Mouse (Mus musculus) limb, embryonic 14.5 days (tissue): ENCODE measurements at regions not wholly inside any gene's neighbourhood (a gene's known extent, or its start where the extent isn't known, plus 50 kb on each side); places are given as distances from the start of the nearest gene placed in this dataset.

Source experiments
- ATAC-seq: fragments of 200-750 bp; cut with Nextera tagmentation; 2 replicates; pipeline ENCODE4 v1.8.0; 2017; ENCODE audit warnings: low read depth, moderate number of reproducible peaks, moderate TSS enrichment; ENCODE audit not compliant: low FRiP score
- DNase-seq: peaks from one replicate; pipeline ENCODE4 v3.0.0-alpha.2; 2015; ENCODE audit warnings: low spot score
- H3K27ac ChIP-seq: fragments of 300-500 bp; sonication (generic); replicated peaks from 2 replicates; pipeline ENCODE4 v1.5.1; 2014; ENCODE audit warnings: low read depth, mild to moderate bottlenecking, low read length, moderate library complexity, mixed read lengths
- H3K27me3 ChIP-seq: fragments of 300-500 bp; sonication (generic); 2 replicates; pipeline ENCODE4 v1.6.1; 2014; ENCODE audit warnings: low read length, mixed read lengths; ENCODE audit not compliant: control insufficient read depth, insufficient read depth
- H3K36me3 ChIP-seq: fragments of 300-500 bp; sonication (generic); 2 replicates; pipeline ENCODE4 v1.6.1; 2014; ENCODE audit warnings: mild to moderate bottlenecking, low read length, moderate library complexity, mixed read lengths; ENCODE audit not compliant: control insufficient read depth, insufficient read depth
- H3K4me1 ChIP-seq: fragments of 300-500 bp; sonication (generic); 2 replicates; pipeline ENCODE4 v1.6.1; 2014; ENCODE audit warnings: antibody characterized with exemption, low read length, mixed read lengths; ENCODE audit not compliant: control insufficient read depth, insufficient read depth
- H3K4me2 ChIP-seq: fragments of 300-500 bp; sonication (generic); replicated peaks from 2 replicates; pipeline ENCODE4 v1.6.1; 2014; ENCODE audit warnings: low read depth, mild to moderate bottlenecking, low read length, moderate library complexity; ENCODE audit not compliant: severe bottlenecking
- H3K4me3 ChIP-seq: fragments of 300-500 bp; sonication (generic); replicated peaks from 2 replicates; pipeline ENCODE4 v1.5.1; 2014; ENCODE audit warnings: low read length
- H3K9ac ChIP-seq: fragments of 300-500 bp; sonication (generic); 2 replicates; pipeline ENCODE4 v1.6.1; 2014; ENCODE audit warnings: mild to moderate bottlenecking, low read depth, low read length, moderate library complexity; ENCODE audit not compliant: severe bottlenecking
- H3K9me3 ChIP-seq: fragments of 300-500 bp; sonication (generic); 2 replicates; pipeline ENCODE4 v1.6.1; 2016; ENCODE audit warnings: low read length; ENCODE audit not compliant: control insufficient read depth
- POLR2A ChIP-seq: fragments of 200-500 bp; IDR thresholded peaks from 2 replicates; pipeline ENCODE4 v1.8.0; 2012; ENCODE audit warnings: inconsistent platforms, mild to moderate bottlenecking, moderate library complexity, borderline replicate concordance; ENCODE audit not compliant: insufficient read depth, insufficient read length; ENCODE audit errors: extremely low read depth
- WGBS: fragments of 180-500 bp; shearing (Covaris S2); extraction: QIAGEN DNeasy Blood & Tissue Kit; methylation state at CpG from one replicate; pipeline ENCODE4 v1.1.7; 2014; 5-methylcytosine and 5-hydroxymethylcytosine counted together

GRCm38 (mm10) chr14:102392351-102392750, 590.1 kb downstream of the Kctd12 start:
- Histone ChIP-seq H3K4me1 (no peaks in the 10 kb centered on the region), H3K27me3 (no peaks in the 10 kb centered on the region), H3K4me3 (no peak overlapping the region), H3K36me3 (no peaks in the 10 kb centered on the region), H3K27ac (no peak overlapping the region), H3K9me3 (no peaks in the 10 kb centered on the region), H3K4me2 (no peak overlapping the region), H3K9ac (no peak overlapping the region)
- TF ChIP-seq POLR2A, result no peak
- 84% methylated on average over 3 of the region's 3 CpGs for WGBS
- ATAC-seq, result no peak
- no peak for DNase-seq

- Histone ChIP-seq H3K4me2 (no peak overlapping the region), H3K9ac (no peak overlapping the region), H3K36me3 (no peaks in the 10 kb centered on the region), H3K27ac (no peak overlapping the region), H3K4me1 (no peaks in the 10 kb centered on the region), H3K4me3 (no peak overlapping the region), H3K9me3 (no peaks in the 10 kb centered on the region), H3K27me3 (no peaks in the 10 kb centered on the region)
- WGBS, result 79% methylated on average over 5 of the region's 5 CpGs
- TF ChIP-seq POLR2A, result no peak
- no peak for ATAC-seq
- no peak for DNase-seq
These were observed 609.4 kb downstream of the Kctd12 start for GRCm38 (mm10) chr14:102372994-102373567.

- H3K27ac ChIP-seq, result no peak overlapping the region
- DNase-seq (peak; percentile 21), ATAC-seq (no peak)
- no peak for TF ChIP-seq POLR2A
- no peaks in the 10 kb centered on the region for H3K9me3 ChIP-seq
- 92% methylated on average over 2 of the region's 2 CpGs for WGBS
- no peak overlapping the region for H3K9ac ChIP-seq
- H3K36me3 ChIP-seq, result no peaks in the 10 kb centered on the region
- no peak overlapping the region for H3K4me2 ChIP-seq
- H3K4me1 ChIP-seq, result no peaks in the 10 kb centered on the region
- no peaks in the 10 kb centered on the region for H3K27me3 ChIP-seq
- no peak overlapping the region for H3K4me3 ChIP-seq
These were observed 620.8 kb downstream of the Kctd12 start for GRCm38 (mm10) chr14:102361589-102361988.

- Histone ChIP-seq H3K9me3 (no peaks in the 10 kb centered on the region), H3K4me3 (no peak overlapping the region), H3K9ac (no peak overlapping the region), H3K4me1 (no peaks in the 10 kb centered on the region), H3K27ac (no peak overlapping the region), H3K4me2 (no peak overlapping the region), H3K27me3 (no peaks in the 10 kb centered on the region), H3K36me3 (no peaks in the 10 kb centered on the region)
- no peak for ATAC-seq
- no peak for DNase-seq
- TF ChIP-seq POLR2A, result no peak
These were observed 599.7 kb downstream of the Lmo7 start for GRCm38 (mm10) chr14:102329409-102329808.

- no peak overlapping the region for H3K27ac ChIP-seq
- DNase-seq (no peak), ATAC-seq (no peak)
- no peaks in the 10 kb centered on the region for H3K9me3 ChIP-seq
- no peaks in the 10 kb centered on the region for H3K4me1 ChIP-seq
- TF ChIP-seq POLR2A, result no peak
- no peaks in the 10 kb centered on the region for H3K36me3 ChIP-seq
- no peaks in the 10 kb centered on the region for H3K27me3 ChIP-seq
- 72% methylated on average over 6 of the region's 6 CpGs for WGBS
- H3K4me3 ChIP-seq, result no peak overlapping the region
- H3K4me2 ChIP-seq, result no peak overlapping the region
- H3K9ac ChIP-seq, result no peak overlapping the region
These were observed 576.6 kb downstream of the Lmo7 start for GRCm38 (mm10) chr14:102306332-102306731.

- WGBS, result 76% methylated on average over 2 of the region's 2 CpGs
- no peak overlapping the region for H3K27ac ChIP-seq
These were observed 573.1 kb downstream of the Lmo7 start for GRCm38 (mm10) chr14:102302826-102303225.

More at GRCm38 (mm10) chr14:102302826-102303225, 573.1 kb downstream of the Lmo7 start:
- no peaks in the 10 kb centered on the region for H3K27me3 ChIP-seq
- H3K4me1 ChIP-seq, result no peaks in the 10 kb centered on the region
- ATAC-seq (no peak), DNase-seq (no peak)
- H3K9ac ChIP-seq, result no peak overlapping the region
- no peak for TF ChIP-seq POLR2A
- no peak overlapping the region for H3K4me3 ChIP-seq
- no peaks in the 10 kb centered on the region for H3K36me3 ChIP-seq
- no peak overlapping the region for H3K4me2 ChIP-seq
- no peaks in the 10 kb centered on the region for H3K9me3 ChIP-seq
